Mouse (Mus musculus) CH12.LX (cell line): ENCODE measurements around the gene Kri1.

ENCODE experiments used
- MAZ ChIP-seq: IDR thresholded peaks from 2 replicates; pipeline ENCODE4 v1.6.1; 2012; ENCODE audit warnings: low read depth, mild to moderate bottlenecking, inconsistent platforms, low read length, improper control_type of control experiment, moderate library complexity
- POLR2A ChIP-seq: IDR thresholded peaks from 2 replicates; pipeline ENCODE4 v1.6.1; 2011; ENCODE audit warnings: low read depth, mild to moderate bottlenecking, improper control_type of control experiment, low read length
- ZMIZ1 ChIP-seq: IDR thresholded peaks from 2 replicates; pipeline ENCODE4 v1.6.1; 2012; ENCODE audit warnings: low read depth, mild to moderate bottlenecking, inconsistent platforms, low read length, improper control_type of control experiment

- no peak for TF ChIP-seq ZMIZ1
- no peak for TF ChIP-seq MAZ
- no peak for TF ChIP-seq POLR2A
These were observed 31.0 kb upstream of the Kri1 start for GRCm38 (mm10) chr9:21318792-21319191.
